Mouse (Mus musculus): ENCODE results near the gene Kcne1l.

The Kcne1l gene

DNA sequence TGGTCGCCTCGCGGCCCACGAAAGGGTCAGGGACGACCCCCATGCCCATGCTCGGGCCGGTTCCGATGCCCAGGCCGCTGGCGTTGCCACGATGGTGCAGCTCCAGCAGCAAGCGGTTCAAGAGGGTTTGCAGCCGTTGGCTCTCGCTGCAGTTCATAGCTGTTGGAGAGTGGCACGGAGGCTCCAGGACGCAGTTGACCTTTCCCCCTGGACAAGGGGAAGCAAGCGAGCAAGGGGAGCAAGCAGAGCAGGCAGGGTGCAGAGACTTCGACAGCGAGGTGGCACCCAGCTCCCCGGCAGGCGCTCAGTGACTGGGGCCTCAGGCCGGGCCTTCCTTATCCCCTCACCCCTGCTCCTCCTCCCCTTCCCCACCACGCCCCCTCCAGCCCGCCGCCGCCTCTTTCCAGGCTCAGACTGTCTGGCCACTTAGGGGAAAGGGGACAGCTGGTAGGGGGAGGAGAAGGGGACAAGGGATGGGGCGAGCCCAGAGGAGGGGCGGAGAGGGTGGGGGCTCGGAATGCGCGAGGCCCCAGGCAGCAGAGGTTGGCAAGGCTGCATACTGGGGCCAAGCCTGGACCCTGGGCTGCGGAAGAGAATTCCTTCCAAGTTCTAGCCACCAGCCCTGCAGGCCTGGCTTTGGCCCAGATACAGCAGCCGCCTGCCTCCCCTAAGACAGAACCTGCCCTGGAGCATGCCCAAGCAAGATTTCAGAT is at the start of gene Kcne1l:
TSS of gene Kcne1l (minus strand) at position 426 of the 713 bp plus-strand sequence.
- no peak for DNase-seq (ENCODE audit: low read depth)

DNA sequence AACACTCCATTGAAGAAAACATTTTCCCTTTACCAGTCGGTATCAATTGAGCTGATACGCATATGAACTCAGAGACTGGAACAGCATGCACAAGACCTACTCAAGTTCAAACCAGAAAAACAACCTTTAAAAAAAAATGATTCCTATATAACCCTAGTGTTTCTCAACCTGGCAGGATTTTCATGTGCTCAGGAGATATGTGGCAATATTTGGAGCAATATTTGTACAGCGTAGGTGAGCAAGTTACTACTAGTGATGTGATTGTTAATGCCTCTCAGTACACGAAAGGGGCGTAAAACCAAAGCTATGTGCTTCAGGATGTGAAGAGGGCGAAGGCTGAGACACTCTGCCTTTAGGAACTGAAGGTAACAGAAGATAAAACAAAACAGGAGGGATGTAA is 30.1 kb upstream of the Kcne1l start:
- no peak for DNase-seq (ENCODE audit: low read depth)

DNA sequence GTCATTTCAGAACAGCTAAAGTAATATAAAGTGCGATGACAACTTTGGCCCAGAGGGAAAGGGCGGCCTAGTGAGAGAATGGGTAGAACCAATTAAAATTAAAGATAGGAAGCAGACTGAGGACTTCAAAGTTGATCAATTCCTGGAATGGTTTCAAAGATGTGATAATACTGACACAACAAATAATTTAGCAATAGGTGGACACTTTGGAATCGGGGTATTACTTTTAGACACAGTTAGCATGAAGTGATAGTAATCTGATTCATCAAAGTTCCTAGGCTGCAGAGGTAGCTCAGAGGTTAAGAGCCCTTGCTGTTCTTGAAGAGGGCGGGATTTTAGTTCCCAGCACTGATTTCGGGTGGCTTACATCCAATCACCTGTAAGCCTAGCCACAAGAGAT is 29.4 kb upstream of the Kcne1l start:
- DNase-seq (ENCODE audit: low read depth): no peak

DNA sequence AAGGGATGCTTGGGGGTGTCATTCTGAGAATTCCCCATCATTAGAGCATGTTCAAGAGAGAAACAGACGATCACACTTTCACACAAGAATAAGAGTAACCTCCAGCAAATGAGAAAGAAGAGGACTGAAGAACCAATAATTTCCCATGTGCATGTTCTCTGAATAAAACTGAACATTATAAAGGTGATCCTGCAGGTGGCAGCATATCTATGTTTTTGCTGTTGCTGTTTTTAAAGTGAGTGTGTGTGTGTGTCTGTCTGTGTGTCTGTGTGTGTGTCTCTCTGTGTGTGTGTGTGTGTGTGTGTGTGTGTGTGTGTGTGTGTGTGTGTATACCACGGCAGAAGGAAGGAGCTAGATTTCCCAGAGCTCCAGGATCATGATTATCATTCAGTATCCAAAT is 19.7 kb upstream of the Kcne1l start:
- DNase-seq (ENCODE audit: low read depth): peak; percentile 37

DNA sequence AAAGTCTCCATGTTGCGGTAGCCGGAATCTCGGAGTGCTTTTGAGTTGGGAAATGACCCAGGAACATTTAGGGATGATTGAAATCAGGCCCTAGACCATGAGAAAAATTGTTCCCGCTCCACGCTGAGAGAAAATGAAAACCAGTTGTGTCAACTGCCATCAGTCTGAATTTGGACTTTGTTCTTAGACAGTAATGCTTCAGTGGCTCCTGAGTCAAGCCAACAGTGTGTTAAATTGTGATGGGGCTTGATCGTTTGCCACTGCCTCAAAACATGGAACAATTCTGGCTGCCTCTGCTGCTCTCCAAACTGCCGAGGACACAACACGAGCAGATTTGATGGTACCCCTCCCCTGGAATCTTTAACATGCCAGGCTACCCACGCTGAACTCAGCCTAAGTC is 10.0 kb upstream of the Kcne1l start:
- no peak for DNase-seq (ENCODE audit: low read depth)

DNA sequence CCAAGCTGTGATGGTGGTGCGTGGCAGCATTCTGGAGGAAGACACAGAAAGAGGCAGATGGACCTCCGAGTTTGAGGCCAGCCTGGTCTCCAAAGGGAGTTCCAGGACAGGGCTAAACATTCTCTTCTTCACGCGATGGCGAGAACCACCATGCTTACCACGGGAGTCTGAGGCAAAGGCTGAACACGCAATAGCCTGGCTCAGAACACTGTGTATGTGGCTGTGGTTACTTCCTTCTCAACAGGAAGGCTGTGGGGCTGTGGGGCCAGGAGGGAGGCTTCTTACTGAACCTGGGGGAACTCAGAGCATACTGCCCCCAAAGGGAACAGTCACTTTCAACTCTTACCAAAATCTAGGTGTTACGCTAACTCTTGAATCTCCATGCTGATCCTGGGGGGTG is 9.2 kb upstream of the Kcne1l start:
- DNase-seq (ENCODE audit: low read depth): no peak

DNA sequence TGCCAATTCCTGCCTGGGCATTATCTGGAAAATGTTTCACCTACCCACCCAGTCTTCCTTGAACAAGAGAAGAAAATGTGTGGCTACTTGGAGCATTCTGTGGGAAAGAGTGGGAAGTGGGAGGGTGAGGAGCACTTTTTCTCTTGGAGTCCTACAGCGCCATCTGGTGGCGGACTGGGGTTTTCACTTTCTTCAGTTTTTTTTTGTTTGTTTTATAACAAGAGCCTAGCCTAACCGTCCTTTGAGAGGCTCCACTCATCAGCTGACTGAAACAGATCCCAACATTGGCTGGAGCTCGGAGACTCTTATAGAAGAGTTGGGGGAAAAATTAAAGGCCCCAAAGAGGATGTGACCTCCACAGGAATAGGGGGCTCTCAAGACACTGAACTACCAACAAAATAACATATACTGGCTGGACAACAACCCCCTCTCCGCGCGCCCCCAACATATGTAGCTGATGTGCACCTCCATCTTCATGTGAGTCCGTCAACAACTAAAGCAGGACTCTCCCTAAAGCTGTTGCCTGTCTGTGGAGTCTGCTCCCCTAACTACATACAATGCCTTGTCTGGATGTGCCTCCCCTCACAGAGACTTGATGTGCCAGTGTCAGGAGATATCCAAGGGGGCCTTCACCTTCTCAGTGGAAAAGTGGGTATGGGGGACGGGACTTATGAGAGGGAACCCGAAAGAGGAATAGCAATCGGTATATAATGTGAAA is 8.4 kb upstream of the Kcne1l start:
- DNase-seq (ENCODE audit: low read depth): peak; percentile 85

DNA sequence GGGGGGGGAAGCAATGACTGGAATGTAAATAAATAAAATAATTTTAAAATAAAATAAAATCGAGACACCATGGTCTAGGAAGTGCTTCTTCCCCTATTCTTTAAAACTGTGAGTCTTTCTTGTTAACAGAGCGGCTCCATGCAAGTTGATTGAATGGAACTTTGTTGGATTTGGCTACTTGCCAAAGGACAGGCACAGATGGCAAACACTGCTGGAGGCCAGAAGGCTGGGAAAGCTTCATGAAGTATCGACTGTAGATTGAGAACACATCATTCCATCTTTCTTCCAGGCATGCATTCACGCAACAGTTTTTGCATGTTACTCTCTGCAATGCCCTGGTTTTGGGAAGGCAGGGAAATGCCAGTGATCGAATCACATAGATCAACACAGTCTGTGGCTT is 4.3 kb upstream of the Kcne1l start:
- DNase-seq (ENCODE audit: low read depth): no peak

DNA sequence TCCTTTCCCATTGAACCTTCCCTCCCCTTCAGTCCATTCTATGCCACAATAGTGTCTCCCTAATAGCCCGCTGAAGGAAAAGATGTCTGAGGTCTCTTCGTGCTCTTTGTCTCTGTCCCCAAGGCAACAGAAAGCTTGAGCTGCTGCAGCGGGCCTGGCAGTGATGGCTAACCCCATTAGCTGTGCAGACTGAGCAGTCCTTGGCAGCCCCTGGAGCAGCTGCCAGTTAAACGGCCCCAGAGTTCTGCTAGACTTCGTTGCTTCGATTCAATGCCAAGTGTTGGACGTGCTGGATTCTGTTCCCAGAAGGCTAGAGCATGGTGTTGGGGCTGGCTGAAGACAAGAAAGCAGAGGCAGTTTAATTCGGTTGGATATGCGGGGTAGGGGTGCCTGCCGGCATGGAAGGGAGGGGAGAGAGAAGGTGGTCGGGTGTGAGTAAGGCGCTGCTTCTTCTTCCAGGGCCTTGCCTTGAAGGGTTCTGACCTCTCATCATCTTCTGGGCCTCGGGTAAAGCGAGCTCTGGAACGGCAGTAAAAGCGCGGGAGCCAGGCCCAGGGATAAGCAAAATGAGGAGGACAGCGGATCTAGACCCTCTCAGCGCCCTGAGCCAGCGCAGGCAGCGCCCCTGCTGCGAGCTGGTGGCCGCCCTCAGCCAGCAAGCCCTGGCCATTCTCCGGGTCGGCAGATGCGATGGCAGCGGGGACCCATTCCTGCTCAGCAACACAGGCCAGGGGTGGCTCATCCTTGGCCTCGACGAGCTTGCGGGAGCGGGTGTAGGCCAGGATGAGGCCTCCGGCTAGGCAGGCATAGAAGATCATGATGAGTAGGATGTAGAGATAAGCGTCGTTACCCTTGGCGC is 855 bp downstream of the Kcne1l start:
- DNase-seq (ENCODE audit: low read depth): no peak

DNA sequence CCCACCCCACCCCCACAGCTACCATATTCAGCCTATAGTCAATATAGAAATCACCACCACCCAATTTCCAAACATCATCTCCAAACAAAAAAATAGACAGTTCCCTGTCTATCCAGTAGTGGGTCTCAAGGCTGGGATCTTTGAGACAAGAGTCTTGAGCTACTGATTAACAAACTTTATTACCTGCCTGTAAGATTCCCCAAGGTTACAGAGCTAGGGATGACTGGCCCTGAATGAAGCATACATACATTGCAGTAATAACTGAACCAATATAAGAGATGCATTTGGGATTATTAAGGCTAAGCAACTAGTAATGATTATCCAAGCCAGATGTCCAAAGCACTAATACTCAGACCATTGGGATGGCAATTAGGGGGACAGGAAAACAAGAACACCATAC is 1.5 kb downstream of the Kcne1l start:
- no peak for DNase-seq (ENCODE audit: low read depth)

DNA sequence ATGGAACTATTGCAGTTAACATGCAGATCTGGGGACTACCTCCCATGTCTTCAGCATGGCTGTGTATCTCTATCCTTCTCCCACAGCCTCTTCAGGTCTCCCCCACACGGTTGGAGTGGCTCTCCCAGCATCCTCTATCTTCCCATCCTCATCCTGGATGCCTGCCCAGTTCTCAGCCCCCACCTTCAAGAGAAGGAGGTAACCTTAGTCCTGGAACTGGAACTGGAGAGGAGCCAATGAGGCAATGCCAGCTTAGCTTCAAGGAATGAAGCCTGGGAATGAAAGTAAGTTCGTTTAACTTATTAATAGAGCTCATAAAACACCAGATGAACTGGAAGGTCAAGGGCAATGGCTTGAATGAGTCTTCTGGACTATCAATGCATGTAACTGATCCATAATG is 2.6 kb downstream of the Kcne1l start:
- DNase-seq (ENCODE audit: low read depth): no peak

DNA sequence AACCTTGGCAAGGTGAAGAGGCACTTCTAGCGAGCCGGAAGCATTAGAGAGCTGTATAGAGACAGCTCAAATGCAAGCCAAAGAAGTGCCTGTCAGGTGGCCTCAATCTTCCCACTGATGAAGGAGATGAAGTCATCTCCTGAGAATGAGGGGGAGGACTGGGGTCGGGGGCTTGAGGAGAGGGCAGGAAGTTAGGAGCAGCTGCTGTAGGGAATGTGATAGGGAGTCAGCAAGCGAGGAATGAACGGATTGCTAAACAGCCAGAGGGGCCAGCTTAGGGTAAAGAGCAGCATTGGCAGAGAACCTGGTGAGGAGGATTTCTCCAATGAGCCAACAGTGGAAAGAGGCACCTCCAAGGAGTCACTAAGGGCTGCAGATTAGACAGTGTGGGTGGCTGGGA is 20.2 kb downstream of the Kcne1l start:
- no peak for DNase-seq (ENCODE audit: low read depth)

DNA sequence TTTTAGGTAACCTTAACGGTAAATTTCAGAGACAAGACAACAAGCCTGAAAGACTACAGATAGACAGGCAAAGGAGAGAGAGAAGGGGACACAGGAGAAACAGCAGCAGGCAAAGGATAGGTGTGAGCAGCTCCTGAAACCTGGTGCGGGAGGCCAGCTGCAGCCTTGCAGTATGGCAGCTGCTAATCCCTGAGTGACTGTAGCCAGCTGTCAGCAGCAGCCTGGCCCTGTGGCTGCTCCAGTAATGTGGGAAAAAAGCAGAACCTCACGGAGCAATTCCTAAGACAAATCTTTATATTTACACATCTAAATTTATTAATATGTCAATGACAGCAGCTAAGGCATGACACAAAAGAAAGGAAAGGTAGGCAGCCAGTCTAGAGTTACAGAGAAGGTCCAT is 29.5 kb downstream of the Kcne1l start:
- no peak for DNase-seq (ENCODE audit: low read depth)

DNA sequence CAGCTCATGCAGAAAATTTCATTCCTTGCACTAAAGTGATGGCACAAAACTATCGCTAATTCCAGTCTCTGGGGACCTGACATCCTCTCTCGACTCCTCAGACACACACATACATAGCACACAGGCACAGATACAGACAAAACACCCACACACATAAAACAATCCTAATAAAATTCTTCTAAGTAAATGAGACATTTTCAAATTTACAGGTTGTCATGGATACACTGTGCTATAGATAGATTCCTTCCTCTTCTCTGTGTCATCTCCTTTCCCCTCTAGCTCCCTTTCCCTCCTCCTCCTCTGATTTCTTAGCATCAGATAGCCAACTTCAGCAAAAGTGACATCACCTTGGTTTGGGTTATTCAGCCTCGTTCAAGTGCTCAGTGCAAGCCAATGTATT is 30.1 kb downstream of the Kcne1l start:
- DNase-seq (ENCODE audit: low read depth): no peak
